Mouse (Mus musculus): ENCODE measurements around the gene Muc3. TPM values are rescaled to one million over a fixed set of nuclear protein-coding genes. Genes with fewer than 3 reads are reported as not detected.
"Not testable (repeated sequence)": the region's sequence is repeated elsewhere in the genome, so short reads cannot be mapped to it uniquely, and the experiment has no call there.

The Muc3 gene
- polyA plus RNA-seq, 1 experiment from 2014 or later, result not detected

DNA sequence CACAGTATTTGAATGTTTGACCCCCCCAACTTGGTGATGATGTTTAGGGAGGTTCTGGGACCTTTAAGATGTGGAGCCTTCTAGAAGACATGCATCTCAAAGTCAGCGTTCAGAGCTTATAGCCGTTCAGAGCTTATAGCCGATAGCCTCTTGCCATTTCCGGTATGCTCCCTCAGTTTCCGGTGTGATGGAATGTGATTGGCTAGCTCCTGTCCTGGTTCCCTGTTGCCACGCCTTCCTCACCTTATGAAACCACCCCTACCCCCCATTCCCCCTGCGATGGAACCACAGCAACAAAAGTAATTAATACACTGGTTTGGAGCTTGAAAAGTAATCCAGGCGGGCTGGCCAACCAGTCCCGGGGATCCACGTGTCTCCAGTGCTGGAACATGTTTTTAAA lies 10.1 kb downstream of the Muc3 start:
- WGBS (ENCODE audit: insufficient replicate concordance), result 73% methylated on average over 10 of the region's 10 CpGs

DNA sequence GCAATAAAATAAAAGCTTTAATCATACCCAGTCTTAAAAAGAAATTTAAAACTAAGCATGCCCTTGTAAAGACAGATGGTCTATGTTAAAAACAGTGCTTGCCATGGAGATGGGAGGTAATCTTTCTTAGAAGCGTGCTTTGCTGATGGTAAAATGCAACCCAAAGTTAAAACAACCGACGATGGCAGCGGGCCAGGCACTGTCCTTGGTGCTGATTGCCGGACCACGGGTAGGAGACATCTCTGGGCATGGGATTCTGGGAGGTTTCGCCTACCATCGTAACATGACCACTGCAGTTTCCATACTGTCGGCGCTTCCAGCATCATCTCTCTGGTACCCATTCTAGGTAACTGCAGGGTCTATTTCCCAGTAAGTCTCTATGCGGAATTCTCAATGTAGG lies 14.2 kb downstream of the Muc3 start:
- 26% methylated on average over 11 of the region's 11 CpGs for WGBS (ENCODE audit: insufficient replicate concordance)
- no peaks in the 10 kb centered on the region for H3K36me3 ChIP-seq (ENCODE audit: control insufficient read depth, insufficient read depth)
- ATAC-seq (ENCODE audit: low read depth), result no peak
- H3K4me1 ChIP-seq (ENCODE audit: control insufficient read depth, low read depth, low read length), result no peaks in the 10 kb centered on the region
- no peaks in the 10 kb centered on the region for H3K27me3 ChIP-seq (ENCODE audit: control insufficient read depth, insufficient read depth, low read depth, low read length)
- H3K4me2 ChIP-seq (ENCODE audit: low read depth, low read length), result no peak overlapping the region
- H3K27ac ChIP-seq (ENCODE audit: low read length), result no peak overlapping the region
- no peaks in the 10 kb centered on the region for H3K9me3 ChIP-seq (replicated peaks; ENCODE audit: control insufficient read depth, low read length)
- H3K9ac ChIP-seq (ENCODE audit: low read depth, low read length), result no peak overlapping the region
- H3K4me3 ChIP-seq (ENCODE audit: low read depth, low read length), result no peak overlapping the region

More for the DNA sequence above, 10.1 kb downstream of the Muc3 start:
- no peak for ATAC-seq (ENCODE audit: low read depth)
- Histone ChIP-seq H3K27ac (ENCODE audit: low read length) (no peak overlapping the region), H3K36me3 (ENCODE audit: control insufficient read depth, insufficient read depth) (no peaks in the 10 kb centered on the region), H3K4me1 (ENCODE audit: control insufficient read depth, low read depth, low read length) (no peaks in the 10 kb centered on the region), H3K27me3 (ENCODE audit: control insufficient read depth, insufficient read depth, low read depth, low read length) (no peaks in the 10 kb centered on the region), H3K9me3 (replicated peaks; ENCODE audit: control insufficient read depth, low read length) (no peaks in the 10 kb centered on the region), H3K4me3 (ENCODE audit: low read depth, low read length) (no peak overlapping the region), H3K4me2 (ENCODE audit: low read depth, low read length) (no peak overlapping the region), H3K9ac (ENCODE audit: low read depth, low read length) (no peak overlapping the region)

DNA sequence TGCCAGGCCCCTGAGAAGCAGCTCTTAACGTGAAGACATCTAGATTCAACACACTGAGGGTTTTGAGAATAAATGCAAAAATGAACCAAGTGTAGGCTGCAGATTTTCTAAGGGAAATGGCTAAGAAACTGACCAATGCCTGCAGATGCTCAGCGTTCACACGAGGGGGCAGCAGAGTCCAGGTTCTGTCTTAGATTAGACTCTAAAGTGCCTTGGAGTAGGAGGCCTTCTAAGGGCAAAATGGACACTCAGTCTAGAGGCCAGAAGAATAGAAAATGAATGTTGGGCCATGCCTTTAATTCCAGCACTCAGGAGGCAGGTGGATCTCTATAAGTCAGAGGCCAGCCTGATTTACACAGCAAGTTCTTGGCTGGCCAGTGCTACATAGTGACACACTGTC lies 17.6 kb downstream of the Muc3 start:
- Histone ChIP-seq H3K9me3 (replicated peaks; ENCODE audit: control insufficient read depth, low read length) (no peaks in the 10 kb centered on the region), H3K4me2 (ENCODE audit: low read depth, low read length) (no peak overlapping the region), H3K4me1 (ENCODE audit: control insufficient read depth, low read depth, low read length) (no peaks in the 10 kb centered on the region), H3K27me3 (ENCODE audit: control insufficient read depth, insufficient read depth, low read depth, low read length) (no peaks in the 10 kb centered on the region), H3K27ac (ENCODE audit: low read length) (no peak overlapping the region), H3K36me3 (ENCODE audit: control insufficient read depth, insufficient read depth) (no peaks in the 10 kb centered on the region), H3K9ac (ENCODE audit: low read depth, low read length) (no peak overlapping the region), H3K4me3 (ENCODE audit: low read depth, low read length) (no peak overlapping the region)
- ATAC-seq (ENCODE audit: low read depth), result no peak
- WGBS (ENCODE audit: insufficient replicate concordance), result under 1% methylated on average over 3 of the region's 3 CpGs

DNA sequence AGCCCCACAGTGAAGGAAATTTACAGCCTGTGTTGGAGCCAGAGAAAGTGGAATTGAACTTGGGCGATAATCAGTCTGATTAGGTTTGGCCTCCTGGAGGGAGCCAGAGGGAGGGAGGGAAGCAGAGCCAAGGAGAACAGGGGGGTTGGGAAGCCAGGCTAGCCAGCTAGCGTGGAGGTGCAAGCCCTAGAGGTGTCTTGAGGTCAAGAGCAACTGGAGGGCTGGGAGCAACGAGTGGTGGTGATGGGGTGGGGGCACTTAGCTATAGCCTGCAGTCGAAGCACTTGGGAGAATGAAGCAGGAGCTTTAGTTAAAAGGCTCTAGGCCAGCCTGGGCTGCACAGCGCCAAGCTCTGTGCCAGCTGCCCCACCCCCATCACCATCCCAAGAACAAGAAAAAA lies 19.8 kb downstream of the Muc3 start:
- Histone ChIP-seq H3K36me3 (ENCODE audit: control insufficient read depth, insufficient read depth) (no peaks in the 10 kb centered on the region), H3K27ac (ENCODE audit: low read length) (no peak overlapping the region), H3K27me3 (ENCODE audit: control insufficient read depth, insufficient read depth, low read depth, low read length) (no peaks in the 10 kb centered on the region), H3K9me3 (replicated peaks; ENCODE audit: control insufficient read depth, low read length) (no peaks in the 10 kb centered on the region), H3K4me3 (ENCODE audit: low read depth, low read length) (no peak overlapping the region), H3K9ac (ENCODE audit: low read depth, low read length) (no peak overlapping the region), H3K4me2 (ENCODE audit: low read depth, low read length) (no peak overlapping the region), H3K4me1 (ENCODE audit: control insufficient read depth, low read depth, low read length) (no peaks in the 10 kb centered on the region)
- WGBS (ENCODE audit: insufficient replicate concordance), result 23% methylated on average over 5 of the region's 5 CpGs
- ATAC-seq (ENCODE audit: low read depth), result no peak

DNA sequence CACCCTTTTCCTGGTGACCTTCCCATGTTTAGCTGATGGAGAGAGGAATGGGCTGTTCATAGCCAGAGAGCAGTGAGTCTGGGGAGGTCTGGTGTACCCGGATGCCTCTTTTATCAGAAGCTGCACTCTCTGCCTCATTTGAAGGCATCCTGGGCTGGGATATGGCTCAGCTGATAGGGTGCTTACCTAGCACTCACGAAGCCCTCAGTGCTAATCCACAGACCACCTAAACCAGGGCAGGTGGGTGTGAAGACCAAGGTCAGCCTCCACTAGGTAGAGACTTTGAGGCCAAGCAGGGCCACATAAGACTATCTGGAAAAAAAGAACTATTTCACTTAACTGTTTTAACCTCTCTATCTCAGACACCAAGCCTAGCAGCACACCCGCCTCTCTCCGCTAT lies 25.6 kb downstream of the Muc3 start:
- Histone ChIP-seq H3K27me3 (ENCODE audit: control insufficient read depth, insufficient read depth, low read depth, low read length) (no peaks in the 10 kb centered on the region), H3K36me3 (ENCODE audit: control insufficient read depth, insufficient read depth) (no peaks in the 10 kb centered on the region), H3K4me3 (ENCODE audit: low read depth, low read length) (no peak overlapping the region), H3K4me2 (ENCODE audit: low read depth, low read length) (no peak overlapping the region), H3K9ac (ENCODE audit: low read depth, low read length) (no peak overlapping the region), H3K9me3 (replicated peaks; ENCODE audit: control insufficient read depth, low read length) (no peaks in the 10 kb centered on the region), H3K27ac (ENCODE audit: low read length) (no peak overlapping the region), H3K4me1 (ENCODE audit: control insufficient read depth, low read depth, low read length) (peaks cover 9% of the 10 kb centered on the region)
- ATAC-seq (ENCODE audit: low read depth), result 0 out of 2 replicates have a peak, but pooled peaks have one; percentile 16
- WGBS (ENCODE audit: insufficient replicate concordance), result 49% methylated on average over 4 of the region's 4 CpGs

DNA sequence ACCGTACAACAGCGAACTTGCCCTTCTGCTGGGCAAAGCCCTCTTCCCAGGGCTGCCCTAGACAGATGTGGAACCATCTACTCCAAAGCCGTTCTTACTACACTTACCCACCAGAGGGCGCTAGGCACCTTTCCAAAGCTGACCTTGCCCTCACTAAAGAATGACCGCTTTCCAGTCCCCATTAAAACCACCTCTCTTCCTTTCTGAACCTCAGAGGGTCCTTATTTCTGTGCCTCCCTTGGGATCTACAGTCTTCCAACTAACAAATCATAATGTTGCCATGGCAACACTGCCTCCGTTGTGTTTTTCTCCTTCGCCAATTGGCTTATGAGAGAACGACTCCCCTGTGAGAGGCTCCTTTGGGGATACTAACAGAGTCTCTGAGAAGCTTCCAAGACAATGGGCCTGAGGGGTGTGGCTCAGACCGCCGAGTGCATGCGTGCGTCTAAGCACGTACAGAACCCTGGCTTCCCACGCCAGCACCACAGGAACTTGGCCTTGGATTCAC lies 26.4 kb downstream of the Muc3 start:
- Histone ChIP-seq H3K27ac (ENCODE audit: low read length) (no peak overlapping the region), H3K9me3 (replicated peaks; ENCODE audit: control insufficient read depth, low read length) (0 out of 2 replicates have a peak, but pooled peaks cover under 1% of the 10 kb centered on the region), H3K9ac (ENCODE audit: low read depth, low read length) (no peak overlapping the region), H3K36me3 (ENCODE audit: control insufficient read depth, insufficient read depth) (no peaks in the 10 kb centered on the region), H3K4me2 (ENCODE audit: low read depth, low read length) (peak overlapping the region; percentile 14; the same call in 1 of the 2 replicates), H3K27me3 (ENCODE audit: control insufficient read depth, insufficient read depth, low read depth, low read length) (no peaks in the 10 kb centered on the region), H3K4me3 (ENCODE audit: low read depth, low read length) (no peak overlapping the region), H3K4me1 (ENCODE audit: control insufficient read depth, low read depth, low read length) (peaks cover 10% of the 10 kb centered on the region)
- 11% methylated on average over 14 of the region's 14 CpGs for WGBS (ENCODE audit: insufficient replicate concordance)
- ATAC-seq (ENCODE audit: low read depth), result peak; percentile 75

DNA sequence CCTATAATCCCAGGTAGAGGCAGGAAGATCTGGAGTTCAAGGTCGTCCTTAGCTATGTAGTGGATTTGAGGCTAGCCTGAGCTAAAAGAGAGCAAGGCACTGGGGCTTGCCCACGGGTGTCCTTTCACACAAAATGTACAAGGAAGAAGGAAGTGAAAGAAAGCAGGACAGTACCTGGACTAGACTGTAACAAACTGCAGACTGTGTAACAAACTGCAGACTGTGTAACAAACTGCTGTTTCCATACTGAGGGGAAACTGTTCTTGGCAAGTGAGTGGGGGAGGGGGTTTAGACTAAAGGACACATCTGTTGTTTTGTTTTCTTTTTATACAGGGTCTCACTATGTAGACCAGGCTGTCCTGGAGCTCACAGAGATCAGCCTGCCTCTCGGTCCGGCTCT lies 27.8 kb downstream of the Muc3 start:
- H3K4me2 ChIP-seq (ENCODE audit: low read depth, low read length), result no peak overlapping the region
- H3K27ac ChIP-seq (ENCODE audit: low read length), result no peak overlapping the region
- no peak overlapping the region for H3K4me3 ChIP-seq (ENCODE audit: low read depth, low read length)
- H3K9ac ChIP-seq (ENCODE audit: low read depth, low read length), result no peak overlapping the region
- H3K36me3 ChIP-seq (ENCODE audit: control insufficient read depth, insufficient read depth), result no peaks in the 10 kb centered on the region
- 0 out of 2 replicates have a peak, but pooled peaks cover 4% of the 10 kb centered on the region for H3K9me3 ChIP-seq (replicated peaks; ENCODE audit: control insufficient read depth, low read length)
- H3K4me1 ChIP-seq (ENCODE audit: control insufficient read depth, low read depth, low read length), result peaks cover 24% of the 10 kb centered on the region
- no peak for ATAC-seq (ENCODE audit: low read depth)
- WGBS (ENCODE audit: insufficient replicate concordance), result 65% methylated on average over 4 of the region's 4 CpGs
- H3K27me3 ChIP-seq (ENCODE audit: control insufficient read depth, insufficient read depth, low read depth, low read length), result no peaks in the 10 kb centered on the region

DNA sequence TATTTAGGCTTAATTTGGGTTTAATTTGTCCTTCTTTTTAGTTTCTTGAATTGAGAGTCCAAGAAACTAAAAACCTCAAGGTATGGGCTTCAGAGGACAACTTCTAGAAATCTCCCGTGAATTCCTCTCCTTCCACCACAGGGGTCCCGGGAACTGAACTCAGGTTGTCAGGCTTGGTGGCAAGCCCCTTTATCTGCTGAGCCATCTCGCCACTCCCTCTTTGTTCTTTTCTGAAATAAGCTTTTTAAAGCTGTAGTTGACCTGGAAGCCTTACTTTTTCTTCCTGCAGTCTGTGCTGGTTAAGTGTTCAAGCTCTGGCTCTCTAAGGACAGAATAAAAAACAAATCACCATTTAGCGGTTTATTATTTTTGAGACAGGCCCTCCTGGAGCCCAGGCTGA lies 30.2 kb downstream of the Muc3 start:
- no peak for ATAC-seq (ENCODE audit: low read depth)
- Histone ChIP-seq H3K27me3 (ENCODE audit: control insufficient read depth, insufficient read depth, low read depth, low read length) (no peaks in the 10 kb centered on the region), H3K4me1 (ENCODE audit: control insufficient read depth, low read depth, low read length) (peaks cover 33% of the 10 kb centered on the region), H3K36me3 (ENCODE audit: control insufficient read depth, insufficient read depth) (peaks cover 13% of the 10 kb centered on the region), H3K9me3 (replicated peaks; ENCODE audit: control insufficient read depth, low read length) (peaks cover 16% of the 10 kb centered on the region), H3K4me3 (ENCODE audit: low read depth, low read length) (no peak overlapping the region), H3K27ac (ENCODE audit: low read length) (no peak overlapping the region), H3K9ac (ENCODE audit: low read depth, low read length) (no peak overlapping the region), H3K4me2 (ENCODE audit: low read depth, low read length) (no peak overlapping the region)
- 74% methylated on average over 4 of the region's 4 CpGs for whole genome bisulfite sequencing (ENCODE audit: insufficient replicate concordance)

DNA sequence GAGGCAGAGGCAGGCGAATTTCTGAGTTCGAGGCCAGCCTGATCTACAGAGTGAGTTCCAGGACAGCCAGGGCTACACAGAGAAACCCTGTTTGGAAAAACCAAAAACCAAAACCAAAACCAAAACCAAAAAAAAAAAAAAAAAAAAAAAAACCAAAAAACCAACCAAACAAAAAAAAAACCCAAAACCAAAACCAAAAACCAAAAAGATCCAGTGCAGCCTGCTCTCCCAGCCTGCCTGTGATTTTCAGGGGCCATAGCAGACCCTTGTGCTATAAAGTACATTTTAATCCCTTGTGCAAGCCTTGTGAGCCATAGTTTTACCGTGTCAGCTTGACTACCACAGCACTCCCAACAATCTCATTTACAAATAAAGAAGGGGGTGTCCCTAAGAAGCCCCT lies 31.1 kb downstream of the Muc3 start:
- not testable (repeated sequence) for H3K9ac ChIP-seq (ENCODE audit: low read depth, low read length); ATAC-seq (ENCODE audit: low read depth); H3K27me3 ChIP-seq (ENCODE audit: control insufficient read depth, insufficient read depth, low read depth, low read length); H3K4me3 ChIP-seq (ENCODE audit: low read depth, low read length); H3K4me2 ChIP-seq (ENCODE audit: low read depth, low read length); H3K27ac ChIP-seq (ENCODE audit: low read length)
- Histone ChIP-seq H3K36me3 (ENCODE audit: control insufficient read depth, insufficient read depth) (peaks cover 21% of the 10 kb centered on the region), H3K4me1 (ENCODE audit: control insufficient read depth, low read depth, low read length) (peaks cover 28% of the 10 kb centered on the region), H3K9me3 (replicated peaks; ENCODE audit: control insufficient read depth, low read length) (peaks cover 24% of the 10 kb centered on the region)
- WGBS (ENCODE audit: insufficient replicate concordance), result 83% methylated on average over 3 of the region's 3 CpGs

Measured in liver, embryonic 16.5 days (tissue).